Mouse (Mus musculus): ENCODE data around the gene Stxbp4. TPM values are rescaled to one million over a fixed set of nuclear protein-coding genes. Genes with fewer than 3 reads are reported as not detected.
A peak's percentile ranks its signal among the peaks of the same experiment; 100 is the strongest.

The Stxbp4 gene
- 1 to 10 TPM; 4.5 to 5.3 TPM for polyA plus RNA-seq (2017; shearing (Covaris generic))

DNA sequence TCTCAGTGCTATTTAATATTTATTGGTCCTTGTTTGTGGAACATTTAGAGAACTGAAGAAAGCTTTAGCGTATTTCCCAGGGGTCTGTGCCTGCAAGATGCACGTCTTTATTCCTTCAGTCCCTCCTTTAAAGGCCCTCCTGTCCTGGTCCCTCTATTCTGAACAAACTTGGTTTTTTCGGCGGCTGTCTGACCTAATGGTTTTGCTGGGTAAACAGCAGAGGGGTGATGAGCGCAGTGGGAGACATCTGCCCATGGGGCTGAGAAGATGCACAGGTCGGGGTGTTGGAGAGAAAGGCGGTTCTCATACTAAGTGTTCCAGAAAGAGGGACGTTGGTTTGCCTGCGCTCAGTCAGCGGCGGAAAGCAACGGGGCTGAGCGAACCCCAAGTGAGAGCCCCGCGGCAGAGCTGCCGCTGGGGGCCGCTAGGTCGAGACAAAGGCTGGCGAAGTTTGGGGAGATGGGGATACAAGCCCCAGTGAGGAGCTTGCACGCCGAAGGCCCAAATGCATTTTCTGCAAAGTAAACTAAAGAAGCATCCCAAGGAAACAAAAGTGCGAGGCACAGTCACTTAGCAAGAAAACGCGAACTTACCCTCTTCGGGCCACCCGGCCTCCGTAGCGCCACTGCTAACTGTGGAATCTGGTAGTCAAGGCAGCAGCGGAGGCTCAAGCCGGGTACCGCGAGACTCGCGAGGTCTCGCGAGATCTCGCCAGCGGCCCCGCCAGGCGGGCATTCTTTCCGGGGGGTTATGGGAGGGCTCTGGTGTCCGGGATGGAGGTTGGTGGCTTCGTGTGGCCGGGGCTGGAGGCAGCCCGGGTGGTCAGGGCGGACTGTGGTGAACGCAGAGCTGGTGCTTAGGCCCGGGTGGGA lies at the start of gene Stxbp4, which contains the start of gene Cox11:
Gene Stxbp4 (minus strand): TSS at position 645 of the 872 bp plus-strand sequence.
Gene Cox11 (plus strand): TSS at position 734 of the 872 bp plus-strand sequence.
- peak; percentile 95 for ATAC-seq

DNA sequence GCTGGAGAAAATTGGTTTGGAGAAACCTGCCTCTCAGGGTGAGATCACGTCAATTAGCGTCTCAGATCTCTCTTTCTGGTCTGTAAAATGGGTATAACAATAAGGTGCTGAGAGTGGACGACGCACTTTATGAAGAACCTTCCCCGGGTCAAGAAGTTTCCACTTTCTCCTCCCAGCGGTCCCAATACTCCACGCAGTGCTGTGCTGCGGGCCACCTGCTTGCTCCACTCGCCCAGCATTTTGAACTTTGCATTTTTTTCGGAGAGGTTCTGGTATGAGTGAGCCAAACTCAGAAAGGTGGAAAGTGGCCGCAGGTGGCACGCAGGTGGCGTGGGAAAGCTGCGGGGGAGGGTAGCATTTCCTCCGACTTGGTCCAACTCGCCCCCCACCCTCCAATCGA lies 49.2 kb upstream of the Stxbp4 start:
- no peak for ATAC-seq

DNA sequence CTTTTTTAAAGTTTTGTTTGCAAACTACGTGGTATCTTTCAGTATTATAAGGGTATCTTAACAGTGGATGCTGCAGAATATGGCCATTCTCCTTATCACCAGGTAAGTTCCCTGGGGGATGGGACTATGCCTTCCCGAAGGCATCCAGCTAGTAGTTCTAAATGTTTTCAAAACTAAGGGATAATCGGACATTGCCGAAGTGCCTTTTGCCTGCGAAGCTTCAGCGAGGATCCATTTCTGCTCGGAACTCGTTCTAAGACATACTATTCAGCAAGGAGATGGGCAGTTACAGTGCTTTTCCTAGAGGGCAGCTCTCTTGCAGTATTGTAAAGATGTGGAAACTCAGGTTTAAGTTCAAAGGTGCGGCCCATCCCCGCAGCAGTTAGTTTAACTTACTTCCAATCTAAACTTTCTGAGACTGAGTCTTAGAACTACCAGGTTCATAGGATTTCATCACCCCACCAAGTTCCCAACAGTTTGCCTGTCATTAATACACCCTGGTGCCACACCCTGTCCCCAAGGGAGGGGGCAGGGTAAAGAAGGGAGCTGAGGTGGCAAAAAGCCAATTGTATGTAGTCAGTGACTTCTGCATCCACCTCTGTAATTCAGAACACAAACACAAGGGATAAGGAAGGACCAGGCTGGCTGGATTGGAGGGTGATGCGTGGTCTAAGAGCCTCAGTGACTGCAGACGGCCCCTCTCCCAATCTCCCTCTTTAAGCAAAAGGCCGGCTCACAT lies 48.6 kb upstream of the Stxbp4 start:
- ATAC-seq: no peak

DNA sequence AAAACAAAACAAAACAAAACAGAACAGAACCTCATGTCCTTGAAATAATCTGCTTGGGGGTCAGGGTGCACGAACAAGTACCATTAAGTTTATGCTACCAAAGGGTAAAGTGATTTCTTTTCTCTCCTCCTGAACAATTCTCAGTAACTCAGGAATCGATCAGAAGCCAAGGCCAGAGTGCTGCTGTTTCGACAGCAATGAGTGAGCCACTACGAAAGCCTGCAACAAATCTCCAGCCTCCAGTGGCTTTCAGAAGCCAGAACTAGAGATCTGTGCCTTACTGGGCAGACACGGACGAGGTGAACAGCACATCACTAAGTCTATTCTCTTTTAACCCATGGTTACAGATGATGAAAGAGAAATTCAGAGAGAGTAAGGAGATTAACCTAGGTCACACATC lies 47.3 kb upstream of the Stxbp4 start:
- ATAC-seq: no peak

DNA sequence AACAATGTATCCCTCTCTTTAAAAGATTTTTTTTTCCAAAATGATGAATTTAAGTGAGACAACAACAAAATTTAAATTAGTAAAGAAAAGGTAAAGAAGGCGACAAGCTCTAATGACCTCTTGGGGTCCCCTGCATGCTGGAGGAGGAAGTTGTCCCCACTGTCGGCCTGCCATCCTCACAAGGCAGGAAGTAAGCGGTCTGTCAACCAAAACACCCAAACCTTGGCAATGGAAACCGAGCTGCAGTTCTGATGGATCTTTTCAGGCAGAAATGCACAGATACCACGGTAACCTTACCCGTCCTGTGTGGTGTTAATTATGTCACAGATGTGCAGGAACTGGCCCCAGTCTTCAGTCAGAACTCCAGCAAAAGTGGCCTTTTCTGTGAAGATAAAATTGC lies 46.9 kb upstream of the Stxbp4 start:
- ATAC-seq: no peak

DNA sequence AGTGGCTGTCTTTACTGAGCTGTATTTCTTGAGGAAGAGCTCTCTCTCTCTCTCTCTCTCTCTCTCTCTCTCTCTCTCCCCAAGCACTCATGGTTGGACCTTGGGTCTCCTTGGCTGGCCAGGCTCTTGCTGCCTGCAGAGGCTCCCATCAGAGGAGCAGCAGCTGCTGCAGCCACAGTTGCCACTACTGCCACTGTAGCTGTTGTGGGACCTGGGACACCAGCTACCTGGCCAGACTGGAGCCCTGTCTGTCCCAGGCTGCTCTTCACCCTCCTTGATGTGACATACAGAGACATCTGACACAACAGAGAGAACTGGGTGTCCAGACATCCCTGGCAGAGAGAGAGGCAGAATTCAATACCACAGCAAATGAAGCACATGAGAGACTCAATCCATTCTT lies 43.3 kb upstream of the Stxbp4 start:
- ATAC-seq: no peak

DNA sequence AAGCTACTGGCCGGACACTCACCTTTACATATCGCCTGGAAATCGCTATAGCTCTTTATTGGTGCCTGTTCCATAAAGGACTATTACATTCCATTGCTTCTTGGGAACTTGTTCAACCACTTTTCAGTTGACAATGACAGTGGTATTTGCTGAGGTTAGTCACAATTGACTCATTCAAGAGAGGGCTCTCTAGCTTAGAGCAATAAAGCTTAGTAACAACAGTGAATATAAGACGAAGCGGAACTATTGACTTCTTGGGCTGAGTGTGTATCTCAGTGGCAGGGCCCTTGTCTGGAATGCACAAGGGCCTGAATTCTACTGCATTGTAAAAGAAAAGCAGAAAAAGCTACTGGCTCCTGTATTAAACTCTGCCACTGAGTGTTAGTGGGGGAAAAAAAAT lies 40.7 kb upstream of the Stxbp4 start:
- no peak for ATAC-seq

DNA sequence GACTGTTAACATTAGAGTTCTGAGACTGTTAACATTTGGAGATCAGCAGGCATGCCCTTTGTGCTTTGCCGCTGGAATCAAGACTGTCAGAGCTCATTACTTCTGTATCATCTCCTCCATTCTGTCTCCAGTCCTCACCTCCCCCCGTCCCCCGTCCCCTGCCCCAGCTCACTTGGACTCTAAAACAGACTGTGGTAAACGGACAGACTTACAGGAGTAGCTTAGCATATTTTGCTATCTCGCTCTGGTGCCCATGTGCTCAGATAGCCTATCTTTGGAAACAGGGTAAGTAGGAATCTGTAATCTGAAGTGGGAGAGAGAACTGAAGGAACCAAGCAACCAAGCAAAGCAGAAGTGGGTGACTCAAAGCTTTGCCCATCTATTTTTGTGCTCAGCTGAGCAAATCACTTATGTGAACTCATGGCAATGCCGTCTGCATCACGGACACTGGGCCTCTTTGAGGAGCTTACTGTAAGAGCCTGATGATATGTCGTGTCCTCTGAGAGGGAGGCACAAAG lies 39.9 kb upstream of the Stxbp4 start:
- no peak for ATAC-seq

DNA sequence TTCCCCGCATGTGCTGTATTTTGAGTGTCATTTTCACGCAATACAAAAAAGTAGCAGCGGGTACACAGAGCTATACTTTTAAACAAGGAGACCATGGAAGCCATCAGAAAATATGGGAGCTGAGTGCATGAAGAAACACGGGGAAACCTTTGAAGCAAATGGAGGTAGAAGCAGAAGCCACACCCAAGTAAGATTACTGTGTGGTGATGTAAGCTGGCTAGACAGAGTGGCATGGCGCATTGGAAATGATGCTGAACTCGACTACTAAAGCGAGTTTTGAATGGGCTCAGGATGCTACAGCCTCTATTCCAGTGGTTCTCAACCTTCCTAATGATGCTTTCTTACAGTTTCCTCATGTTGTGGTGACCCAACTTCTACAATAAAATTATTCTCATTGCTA lies 39.1 kb upstream of the Stxbp4 start:
- ATAC-seq: no peak

DNA sequence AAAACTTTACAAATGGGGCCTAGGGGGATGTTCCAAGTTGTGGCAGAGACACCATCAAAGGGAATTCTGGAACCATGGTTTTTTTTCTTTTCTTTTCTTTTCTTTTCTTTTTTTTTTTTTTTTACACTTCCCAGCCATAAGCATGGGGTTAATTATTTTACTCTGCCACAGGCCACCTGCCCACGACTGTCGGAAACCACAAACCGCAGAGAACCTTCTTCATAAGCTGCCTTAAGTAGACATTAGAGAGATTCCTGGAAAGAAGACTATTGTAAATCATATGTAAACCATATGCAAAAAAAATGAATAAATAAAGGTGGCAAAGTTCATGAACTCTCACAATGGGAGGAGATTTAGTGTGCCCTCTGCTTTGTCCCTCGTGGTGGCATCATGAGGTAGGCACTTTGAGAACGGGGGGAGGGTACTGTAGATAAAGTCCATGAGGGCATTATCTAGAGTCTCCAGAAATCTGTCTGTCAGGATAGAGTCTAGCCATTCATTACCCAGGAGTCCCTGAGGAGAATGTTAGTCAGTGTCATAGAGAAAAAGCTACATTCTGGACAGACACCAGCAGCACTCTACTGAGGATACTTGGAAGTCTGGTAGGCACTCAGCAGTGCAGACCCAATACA lies 37.7 kb upstream of the Stxbp4 start:
- ATAC-seq: no peak

DNA sequence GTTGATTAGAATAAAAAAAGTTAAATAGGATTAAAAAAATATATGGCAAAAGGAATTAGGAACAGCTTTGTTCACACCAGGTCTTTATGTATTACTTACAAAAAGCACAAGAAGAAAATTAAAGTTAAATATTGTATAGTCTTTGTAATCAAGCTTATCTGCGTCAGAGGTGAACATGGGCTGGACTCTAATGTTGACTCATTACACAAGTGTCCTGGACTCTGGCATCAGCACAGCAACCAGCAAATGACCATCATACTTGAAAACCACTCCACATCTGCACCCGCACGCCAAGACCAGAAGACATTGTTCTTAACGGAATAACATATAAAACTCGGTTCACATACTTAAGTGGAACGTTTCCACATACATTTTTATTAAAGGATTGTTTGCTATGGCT lies 29.4 kb upstream of the Stxbp4 start:
- no peak for ATAC-seq

DNA sequence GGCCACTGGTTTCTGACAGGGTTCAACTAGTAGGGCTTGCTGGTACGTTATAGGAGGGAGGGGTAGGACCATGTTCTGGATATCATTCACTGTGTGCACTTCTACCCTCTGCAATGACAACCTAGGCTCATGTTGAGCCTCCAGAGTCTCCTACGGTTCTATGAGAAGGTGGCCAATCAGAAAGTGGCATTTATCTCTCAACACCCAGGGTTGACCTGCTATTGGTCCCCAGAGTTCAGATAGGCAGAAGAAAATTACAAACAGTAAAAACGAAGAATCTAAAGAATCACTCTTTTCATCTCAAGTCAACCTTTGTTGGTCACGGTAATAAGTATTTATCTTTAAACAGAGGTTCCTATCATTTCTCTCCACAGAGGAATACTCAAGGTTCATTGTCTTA lies 29.0 kb upstream of the Stxbp4 start:
- ATAC-seq: no peak

DNA sequence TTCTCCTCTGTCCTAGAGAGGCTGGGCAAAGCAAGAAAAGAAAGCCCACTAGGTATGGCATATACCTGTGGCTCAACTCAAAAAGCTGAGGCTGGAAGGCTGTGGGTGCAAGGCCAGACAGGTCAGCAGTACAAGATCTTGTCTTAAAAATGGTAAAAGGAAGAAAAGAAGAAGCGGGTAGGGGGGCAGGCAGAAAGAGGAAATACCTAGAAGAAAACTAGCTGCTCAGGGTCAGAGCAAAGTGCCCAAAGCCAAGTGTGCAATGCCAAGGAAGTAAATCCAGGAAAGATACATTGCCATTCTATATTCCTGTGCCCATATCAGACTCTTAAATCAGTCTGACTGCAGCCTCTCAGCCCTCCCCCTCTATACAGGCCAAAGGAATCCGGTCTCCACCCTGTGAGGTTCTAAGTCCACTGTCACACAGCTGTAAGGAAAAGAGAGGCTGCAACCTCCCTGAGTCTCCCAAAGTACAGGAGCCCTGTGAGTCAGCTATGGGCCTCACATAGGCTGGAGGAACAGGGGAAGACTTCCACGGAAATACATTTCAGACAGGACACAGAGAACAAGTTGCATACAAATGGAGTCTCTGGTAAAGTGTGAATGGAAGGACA lies 28.4 kb upstream of the Stxbp4 start:
- no peak for ATAC-seq

DNA sequence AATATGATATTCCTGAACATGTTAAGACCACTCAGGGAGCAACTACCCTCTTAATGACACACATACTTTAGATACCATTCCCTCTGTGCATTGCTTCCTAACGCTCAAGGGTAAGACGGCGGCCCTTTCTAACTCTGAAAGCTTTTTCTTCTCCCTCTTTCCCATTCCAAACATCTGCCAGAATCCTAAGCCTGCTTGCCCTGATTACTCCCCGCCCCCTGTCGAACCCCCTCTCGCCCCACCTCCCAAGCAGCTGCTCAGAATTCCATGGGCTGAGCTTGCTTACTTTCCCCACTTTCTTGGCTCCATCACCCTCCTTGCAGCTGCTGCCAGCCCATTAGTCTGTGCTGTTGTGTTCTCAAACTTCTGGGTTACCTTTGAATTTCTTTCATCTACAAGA lies 27.3 kb upstream of the Stxbp4 start:
- no peak for ATAC-seq

DNA sequence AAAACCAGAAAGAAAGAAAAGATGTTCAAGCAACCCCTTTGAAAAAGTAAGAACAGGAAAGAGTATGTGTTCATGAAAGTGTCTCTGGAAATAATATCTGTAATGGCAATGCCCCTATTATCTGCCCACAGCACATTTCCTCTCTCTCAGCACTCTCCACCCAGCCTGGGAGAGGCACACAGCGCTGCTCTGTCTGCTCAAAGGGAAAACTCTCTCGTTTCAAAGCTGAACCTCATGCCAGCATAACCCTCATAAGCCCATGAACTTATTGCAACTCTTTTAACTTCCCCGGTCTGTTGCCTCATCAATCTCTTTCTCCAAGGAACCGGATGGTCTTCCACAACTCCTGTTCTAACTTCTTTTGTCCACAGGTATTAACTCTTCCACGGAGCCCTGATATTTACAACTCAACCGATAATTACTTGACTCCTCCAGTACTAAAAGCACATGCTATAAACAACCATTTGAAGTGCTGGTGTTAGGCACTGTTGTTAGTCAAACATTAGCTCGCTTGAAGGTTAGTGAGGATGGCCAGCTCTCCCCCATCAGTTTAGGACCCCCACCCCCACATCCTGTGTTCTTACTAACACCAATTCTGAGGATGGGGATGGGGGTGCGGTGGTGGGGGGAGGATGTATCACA lies 26.6 kb upstream of the Stxbp4 start:
- ATAC-seq: no peak

DNA sequence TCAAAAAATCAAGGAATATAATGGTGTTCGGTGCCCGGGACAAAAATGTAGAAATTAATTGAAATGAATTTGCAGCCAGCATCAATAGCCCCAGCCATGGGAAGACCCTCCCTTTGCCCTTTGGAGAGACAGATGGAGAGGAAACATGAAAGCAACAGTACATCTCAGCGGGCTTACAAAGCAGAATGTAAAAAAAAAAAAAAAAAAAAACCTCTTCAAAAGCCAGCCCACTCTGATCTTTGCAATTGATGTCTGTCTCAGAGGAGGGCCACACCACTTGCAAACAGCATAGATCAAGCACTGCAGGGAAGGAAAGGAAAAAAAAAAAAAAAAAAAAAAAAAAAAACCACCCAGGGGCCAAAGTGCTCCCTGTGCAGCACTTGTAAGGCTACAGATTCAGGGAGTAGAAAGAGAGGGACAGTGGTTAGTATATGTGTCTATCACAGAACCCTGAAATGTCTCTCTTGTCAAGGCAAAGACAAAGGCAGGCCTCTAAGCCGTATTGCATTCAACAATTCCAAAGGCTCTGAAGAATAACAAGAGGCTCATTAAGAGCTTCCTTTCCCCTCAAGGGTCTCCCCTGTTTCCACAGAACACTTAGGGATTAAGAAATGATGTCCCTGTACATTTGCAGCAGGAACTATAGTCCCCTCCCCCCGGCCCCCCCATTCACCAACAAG lies 25.9 kb upstream of the Stxbp4 start:
- ATAC-seq: no peak

DNA sequence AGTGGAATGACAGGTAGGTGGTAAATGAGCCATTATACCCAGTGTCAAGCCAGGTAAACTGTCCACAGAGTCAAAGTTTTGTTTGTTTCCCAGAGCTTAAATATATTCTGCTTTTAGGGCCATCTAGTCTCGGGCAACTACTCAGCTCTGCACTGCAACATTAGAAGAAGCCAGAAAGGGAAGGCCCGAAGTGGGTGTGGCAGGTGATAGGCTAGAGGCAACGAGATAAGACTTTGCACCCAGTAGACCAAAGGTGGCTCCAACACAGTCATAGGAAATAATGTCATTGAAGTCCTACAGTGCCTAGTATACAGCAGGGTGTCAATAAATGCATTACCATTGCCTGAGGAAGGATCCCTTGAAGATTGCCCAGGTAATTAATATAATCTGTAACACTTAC lies 25.2 kb upstream of the Stxbp4 start:
- ATAC-seq: no peak

DNA sequence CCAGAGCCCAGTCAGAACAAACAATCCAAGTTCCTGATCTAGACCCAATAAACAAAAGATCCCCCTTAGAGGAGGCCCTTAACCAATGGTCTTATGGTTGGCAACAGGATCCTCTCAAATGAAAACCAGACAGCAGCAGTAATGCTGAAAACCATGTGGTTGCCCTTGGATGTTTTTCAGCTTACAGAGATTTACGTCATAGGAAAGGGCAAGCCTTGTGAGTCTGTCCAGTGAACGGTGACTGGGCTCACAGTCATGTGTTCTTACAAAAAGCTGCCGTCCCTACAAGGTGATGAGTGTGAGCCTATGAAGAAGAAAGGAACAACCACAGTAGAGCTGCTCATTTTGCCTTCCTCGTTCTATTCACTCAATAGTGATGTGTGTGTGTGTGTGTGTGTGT lies 22.8 kb upstream of the Stxbp4 start:
- no peak for ATAC-seq

DNA sequence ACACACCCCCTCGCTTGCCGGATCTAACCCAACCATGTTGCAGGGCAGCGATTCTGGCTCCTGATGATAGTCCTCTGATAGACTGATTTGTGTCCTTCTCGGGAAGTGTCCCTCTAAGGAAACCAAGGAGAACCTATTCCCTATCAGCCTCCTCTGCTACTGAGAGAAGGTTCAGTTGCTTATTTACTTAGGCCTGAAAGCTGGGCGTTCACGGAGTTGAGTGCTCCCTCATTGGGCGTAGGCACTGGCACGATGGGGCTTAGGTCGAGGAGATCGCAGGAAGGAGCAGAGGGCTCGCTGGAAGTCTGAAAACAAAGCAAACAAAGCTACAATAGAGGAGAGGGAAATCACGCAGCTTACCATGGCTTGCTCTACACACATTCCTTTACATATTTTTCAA lies 19.6 kb upstream of the Stxbp4 start:
- no peak for ATAC-seq

DNA sequence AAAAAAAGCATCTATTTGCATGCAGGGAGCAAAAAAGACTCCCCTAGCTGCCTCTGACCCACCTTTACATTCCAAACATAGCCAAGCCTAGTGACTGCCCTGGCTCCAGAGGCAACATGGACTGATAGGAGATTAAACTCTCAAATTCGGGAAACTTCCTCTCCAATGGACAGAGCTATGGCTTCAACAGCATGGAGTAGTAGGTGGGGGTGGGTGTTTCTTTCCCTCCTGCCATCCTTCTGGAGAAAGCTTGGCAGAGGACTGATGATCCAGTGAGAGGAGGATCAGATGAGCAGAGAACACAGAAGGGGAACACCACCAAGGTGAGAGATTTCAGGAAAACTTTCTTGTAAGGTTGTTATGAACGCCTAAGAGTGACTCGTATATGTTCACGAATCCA lies 14.7 kb upstream of the Stxbp4 start:
- ATAC-seq: no peak

DNA sequence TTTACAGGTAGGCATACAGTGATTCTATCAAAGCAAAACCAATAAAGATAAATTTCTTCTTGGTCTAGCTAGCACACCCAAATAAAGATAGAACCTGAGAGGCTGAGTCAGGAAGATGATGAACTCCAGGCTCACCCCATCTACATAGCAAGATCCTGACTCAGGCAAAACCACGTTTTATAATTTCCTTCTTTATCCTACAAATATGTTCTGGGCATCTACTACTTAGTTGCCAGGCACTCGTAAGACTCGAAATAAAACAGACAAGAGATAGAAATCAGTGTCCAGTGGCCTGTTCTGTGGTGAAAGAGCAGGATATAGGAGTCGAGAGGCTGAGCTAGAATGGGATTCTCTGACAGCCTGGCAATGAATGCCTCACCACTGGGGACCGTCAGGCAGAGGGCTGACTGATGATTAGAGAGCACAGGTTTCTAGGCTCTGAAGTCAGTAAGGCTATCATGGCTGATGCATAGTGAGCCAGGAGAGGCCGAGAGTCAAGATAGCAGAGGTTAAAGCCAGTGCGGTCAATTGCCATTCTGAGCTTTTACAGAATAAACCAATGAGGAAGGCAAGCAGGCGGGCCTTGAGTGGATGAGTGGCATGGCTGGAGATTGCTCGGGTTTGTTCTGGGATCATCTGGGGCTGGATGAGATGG lies 12.5 kb upstream of the Stxbp4 start:
- no peak for ATAC-seq
